Mouse (Mus musculus): ENCODE measurements around the gene Gpm6b. TPM values are rescaled to one million over a fixed set of nuclear protein-coding genes. Genes with fewer than 3 reads are reported as not detected.

Gpm6b gene
- polyA plus RNA-seq, 1 experiment from 2014 or later, result 1.8 TPM

DNA sequence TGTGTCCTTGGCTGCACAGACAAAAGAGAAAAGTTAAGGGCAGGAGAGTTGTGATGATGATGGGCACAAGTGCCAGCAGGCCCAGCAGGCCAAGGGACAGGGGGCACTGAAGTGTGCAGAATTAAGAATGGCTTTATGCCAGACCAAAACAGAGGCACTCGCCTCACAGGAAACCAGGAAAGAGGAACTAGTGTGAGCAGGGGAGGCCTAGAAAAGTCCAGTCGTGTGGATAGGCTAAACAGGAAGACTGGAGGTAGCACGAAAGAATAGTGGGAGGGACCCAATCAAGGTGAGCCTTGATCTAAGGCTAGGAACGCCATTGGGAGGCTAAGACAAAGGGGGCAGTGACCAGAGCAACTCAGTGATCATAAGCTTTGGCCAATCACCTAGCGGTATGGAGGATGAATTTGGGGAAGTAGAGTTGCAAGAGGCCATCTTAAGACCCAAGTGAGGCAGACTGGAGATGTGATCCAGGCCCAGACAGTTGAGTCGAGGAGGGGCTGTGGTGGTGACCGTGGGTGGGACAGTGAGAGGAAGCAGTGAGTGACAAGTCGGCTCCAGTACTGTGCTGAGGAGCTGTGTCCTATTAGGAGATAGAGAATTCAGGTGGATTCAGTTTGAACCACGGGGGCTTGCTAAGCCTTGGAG is 138.1 kb downstream of the Gpm6b start:
- no peak overlapping the region for H3K27ac ChIP-seq (ENCODE audit: low read depth)
- no peaks in the 10 kb centered on the region for H3K9me3 ChIP-seq (ENCODE audit: low read length)
- no peak overlapping the region for H3K9ac ChIP-seq (replicated peaks)
- TF ChIP-seq EP300 (IDR thresholded peaks at IDR 0.05; ENCODE audit: low read depth) (no peak), CTCF (IDR thresholded peaks at IDR 0.05; ENCODE audit: low read depth) (no peak)
- no peaks in the 10 kb centered on the region for H3K4me1 ChIP-seq (ENCODE audit: insufficient read depth)
- H3K27me3 ChIP-seq (ENCODE audit: insufficient read depth, low read length), result no peaks in the 10 kb centered on the region
- 55% methylated on average over 9 of the region's 9 CpGs for WGBS (ENCODE audit: insufficient replicate concordance)
- no peak for ATAC-seq
- no peak for DNase-seq
- no peak overlapping the region for H3K4me3 ChIP-seq (ENCODE audit: low read depth, low read length)
- no peak overlapping the region for H3K4me2 ChIP-seq (ENCODE audit: low read depth, low read length)
- H3K36me3 ChIP-seq (replicated peaks; ENCODE audit: insufficient read depth, low read length), result no peaks in the 10 kb centered on the region

DNA sequence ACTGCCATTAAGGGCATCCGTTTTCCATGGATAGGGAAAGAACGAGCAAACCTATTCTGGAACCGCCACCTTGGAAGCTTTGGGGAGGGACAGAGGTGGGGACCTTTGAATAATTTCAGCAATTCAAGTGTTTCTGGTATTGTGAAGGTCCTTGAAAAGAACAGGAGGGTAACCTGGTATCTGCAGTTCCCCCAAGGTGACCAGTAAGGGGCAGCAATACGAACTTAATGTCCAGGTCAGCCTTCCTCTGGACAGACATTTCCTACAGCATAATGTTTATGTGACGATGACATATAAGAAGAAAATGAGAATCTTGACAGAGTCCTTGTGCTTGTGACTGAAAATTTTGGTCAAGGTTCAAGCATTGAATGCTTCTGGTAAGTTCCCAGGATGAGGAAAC is 139.9 kb downstream of the Gpm6b start:
- 84% methylated on average over 5 of the region's 5 CpGs for WGBS (ENCODE audit: insufficient replicate concordance)
- H3K27ac ChIP-seq (ENCODE audit: low read depth), result no peak overlapping the region
- no peaks in the 10 kb centered on the region for H3K9me3 ChIP-seq (ENCODE audit: low read length)
- no peaks in the 10 kb centered on the region for H3K36me3 ChIP-seq (replicated peaks; ENCODE audit: insufficient read depth, low read length)
- DNase-seq (no peak), ATAC-seq (no peak)
- no peak overlapping the region for H3K9ac ChIP-seq (replicated peaks)
- no peak overlapping the region for H3K4me3 ChIP-seq (ENCODE audit: low read depth, low read length)
- H3K4me1 ChIP-seq (ENCODE audit: insufficient read depth), result no peaks in the 10 kb centered on the region
- no peak for TF ChIP-seq CTCF (IDR thresholded peaks at IDR 0.05; ENCODE audit: low read depth)
- TF ChIP-seq EP300 (IDR thresholded peaks at IDR 0.05; ENCODE audit: low read depth), result no peak
- H3K4me2 ChIP-seq (ENCODE audit: low read depth, low read length), result no peak overlapping the region
- H3K27me3 ChIP-seq (ENCODE audit: insufficient read depth, low read length), result no peaks in the 10 kb centered on the region

DNA sequence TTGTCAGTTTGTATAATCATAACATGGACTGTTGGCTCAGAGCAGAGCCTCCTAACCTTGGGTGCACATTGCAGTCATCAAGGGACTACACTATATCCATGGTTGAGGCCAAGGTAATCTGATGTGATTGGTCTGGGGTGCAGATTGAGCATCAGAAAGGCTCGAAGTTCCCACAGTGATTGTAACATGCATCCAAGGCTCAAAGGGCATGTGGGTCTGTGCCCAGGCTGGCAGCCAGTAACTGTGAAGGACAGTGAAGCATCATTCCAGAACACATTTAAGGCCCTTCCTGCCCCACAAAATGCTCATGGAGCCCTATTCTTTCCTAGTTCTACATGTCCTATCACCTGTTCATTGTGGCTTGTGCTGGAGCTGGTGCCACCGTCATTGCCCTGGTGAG is 144.9 kb downstream of the Gpm6b start:
- no peak for DNase-seq
- 77% methylated on average over 2 of the region's 2 CpGs for WGBS (ENCODE audit: insufficient replicate concordance)

DNA sequence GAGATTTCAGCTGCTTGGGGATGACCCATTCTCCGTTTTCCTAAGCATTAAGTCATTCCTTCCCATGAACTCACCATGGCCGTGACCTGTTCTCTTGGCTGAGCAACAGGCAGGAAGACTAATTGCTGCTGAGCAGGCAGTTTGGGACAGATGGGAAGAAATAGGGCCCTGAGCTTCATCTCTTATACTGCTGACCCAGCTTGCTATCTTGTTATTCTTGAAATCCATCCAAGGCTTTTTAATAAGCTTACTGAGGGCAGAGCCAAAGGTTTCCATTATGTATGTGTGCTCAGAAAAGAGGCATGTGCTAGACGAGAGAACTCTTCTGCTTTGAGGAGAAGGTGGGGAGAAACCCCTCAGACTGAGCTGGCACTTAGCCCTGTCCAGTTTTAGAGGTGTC is 146.2 kb downstream of the Gpm6b start:
- no peaks in the 10 kb centered on the region for H3K27me3 ChIP-seq (ENCODE audit: insufficient read depth, low read length)
- DNase-seq (no peak), ATAC-seq (no peak)
- H3K4me3 ChIP-seq (ENCODE audit: low read depth, low read length), result no peak overlapping the region
- WGBS (ENCODE audit: insufficient replicate concordance), result 79% methylated on average over 3 of the region's 3 CpGs
- no peak overlapping the region for H3K9ac ChIP-seq (replicated peaks)
- TF ChIP-seq EP300 (IDR thresholded peaks at IDR 0.05; ENCODE audit: low read depth) (no peak), CTCF (IDR thresholded peaks at IDR 0.05; ENCODE audit: low read depth) (no peak)
- no peak overlapping the region for H3K27ac ChIP-seq (ENCODE audit: low read depth)
- H3K4me1 ChIP-seq (ENCODE audit: insufficient read depth), result no peaks in the 10 kb centered on the region
- H3K9me3 ChIP-seq (ENCODE audit: low read length), result no peaks in the 10 kb centered on the region
- H3K36me3 ChIP-seq (replicated peaks; ENCODE audit: insufficient read depth, low read length), result no peaks in the 10 kb centered on the region
- no peak overlapping the region for H3K4me2 ChIP-seq (ENCODE audit: low read depth, low read length)

More for the DNA sequence above, 144.9 kb downstream of the Gpm6b start:
- no peaks in the 10 kb centered on the region for H3K27me3 ChIP-seq (ENCODE audit: insufficient read depth, low read length)
- no peak overlapping the region for H3K4me3 ChIP-seq (ENCODE audit: low read depth, low read length)
- H3K4me1 ChIP-seq (ENCODE audit: insufficient read depth), result no peaks in the 10 kb centered on the region
- H3K36me3 ChIP-seq (replicated peaks; ENCODE audit: insufficient read depth, low read length), result no peaks in the 10 kb centered on the region
- no peak overlapping the region for H3K27ac ChIP-seq (ENCODE audit: low read depth)
- no peak overlapping the region for H3K9ac ChIP-seq (replicated peaks)
- no peak for TF ChIP-seq CTCF (IDR thresholded peaks at IDR 0.05; ENCODE audit: low read depth)
- no peak for TF ChIP-seq EP300 (IDR thresholded peaks at IDR 0.05; ENCODE audit: low read depth)
- no peaks in the 10 kb centered on the region for H3K9me3 ChIP-seq (ENCODE audit: low read length)
- no peak overlapping the region for H3K4me2 ChIP-seq (ENCODE audit: low read depth, low read length)
- ATAC-seq, result no peak

DNA sequence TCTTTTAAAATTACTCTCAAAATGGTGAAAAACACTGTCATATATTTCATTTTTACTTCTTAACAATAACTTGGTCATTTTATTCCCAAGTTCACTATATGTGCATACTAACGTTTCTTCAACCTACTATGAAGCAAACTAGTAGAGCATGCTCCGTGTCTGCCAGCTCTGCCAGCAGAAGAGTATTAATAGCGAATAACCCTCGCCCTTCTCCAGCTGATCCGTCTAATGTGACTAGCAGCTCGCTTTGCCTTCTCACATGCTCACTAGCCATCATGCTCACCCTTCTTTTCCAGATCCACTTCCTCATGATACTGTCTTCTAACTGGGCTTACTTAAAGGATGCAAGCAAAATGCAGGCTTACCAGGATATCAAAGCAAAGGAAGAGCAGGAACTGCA is 147.9 kb downstream of the Gpm6b start:
- Histone ChIP-seq H3K4me2 (ENCODE audit: low read depth, low read length) (no peak overlapping the region), H3K9me3 (ENCODE audit: low read length) (no peaks in the 10 kb centered on the region), H3K4me3 (ENCODE audit: low read depth, low read length) (no peak overlapping the region), H3K9ac (replicated peaks) (no peak overlapping the region), H3K4me1 (ENCODE audit: insufficient read depth) (no peaks in the 10 kb centered on the region), H3K36me3 (replicated peaks; ENCODE audit: insufficient read depth, low read length) (no peaks in the 10 kb centered on the region), H3K27ac (ENCODE audit: low read depth) (no peak overlapping the region), H3K27me3 (ENCODE audit: insufficient read depth, low read length) (no peaks in the 10 kb centered on the region)
- WGBS (ENCODE audit: insufficient replicate concordance), result 85% methylated on average over 6 of the region's 6 CpGs
- ATAC-seq, result no peak
- DNase-seq, result no peak
- TF ChIP-seq CTCF (IDR thresholded peaks at IDR 0.05; ENCODE audit: low read depth) (no peak), EP300 (IDR thresholded peaks at IDR 0.05; ENCODE audit: low read depth) (no peak)

DNA sequence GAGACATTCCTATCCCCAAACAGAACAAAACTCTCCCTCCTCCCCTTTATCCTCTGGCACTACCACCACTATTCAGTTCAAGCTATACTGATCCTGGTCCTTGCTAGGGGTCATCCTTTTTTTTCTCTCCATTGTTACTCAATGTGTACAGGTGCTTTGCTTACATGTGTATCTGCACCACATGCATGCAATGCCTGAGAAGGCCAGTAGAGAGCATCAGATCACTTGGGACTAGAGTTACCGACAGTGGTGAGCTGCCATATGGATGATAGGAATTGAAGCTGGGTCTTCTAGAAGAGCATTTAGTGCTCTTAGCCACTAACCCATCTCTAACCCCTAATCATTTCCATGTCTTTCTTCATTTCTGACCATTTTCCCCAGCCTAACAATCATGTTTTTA is 155.0 kb downstream of the Gpm6b start:
- no peaks in the 10 kb centered on the region for H3K36me3 ChIP-seq (replicated peaks; ENCODE audit: insufficient read depth, low read length)
- no peaks in the 10 kb centered on the region for H3K9me3 ChIP-seq (ENCODE audit: low read length)
- TF ChIP-seq EP300 (IDR thresholded peaks at IDR 0.05; ENCODE audit: low read depth), result no peak
- peak; percentile 52 for TF ChIP-seq CTCF (IDR thresholded peaks at IDR 0.05; ENCODE audit: low read depth)
- no peak for DNase-seq
- H3K4me2 ChIP-seq (ENCODE audit: low read depth, low read length), result no peak overlapping the region
- H3K27me3 ChIP-seq (ENCODE audit: insufficient read depth, low read length), result no peaks in the 10 kb centered on the region
- ATAC-seq, result no peak
- WGBS (ENCODE audit: insufficient replicate concordance), result 91% methylated on average over 1 of the region's 1 CpGs
- H3K9ac ChIP-seq (replicated peaks), result no peak overlapping the region
- H3K4me3 ChIP-seq (ENCODE audit: low read depth, low read length), result no peak overlapping the region
- H3K27ac ChIP-seq (ENCODE audit: low read depth), result no peak overlapping the region
- H3K4me1 ChIP-seq (ENCODE audit: insufficient read depth), result no peaks in the 10 kb centered on the region

DNA sequence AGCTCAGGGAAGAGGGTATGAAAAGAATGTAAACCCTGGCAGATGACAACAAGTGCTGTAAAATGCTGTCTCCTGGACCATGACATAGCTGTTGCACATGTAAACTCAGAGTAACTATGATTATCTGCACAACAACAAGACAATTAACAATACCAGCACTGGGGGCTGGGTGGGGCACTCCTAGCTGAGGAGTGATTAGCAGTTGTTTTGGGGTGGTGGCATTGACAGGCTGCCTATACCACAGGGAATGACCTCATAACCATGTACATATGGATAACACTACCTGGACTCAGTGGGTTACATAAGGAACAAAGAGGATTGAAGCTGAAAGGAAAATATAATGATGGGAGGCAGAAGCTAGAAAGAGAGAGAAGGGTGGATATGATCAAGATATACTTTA is 169.2 kb downstream of the Gpm6b start:
- ATAC-seq (peak; percentile 71), DNase-seq (no peak)
- no peak overlapping the region for H3K9ac ChIP-seq (replicated peaks)
- no peak overlapping the region for H3K4me2 ChIP-seq (ENCODE audit: low read depth, low read length)
- H3K27me3 ChIP-seq (ENCODE audit: insufficient read depth, low read length), result no peaks in the 10 kb centered on the region
- no peak overlapping the region for H3K4me3 ChIP-seq (ENCODE audit: low read depth, low read length)
- H3K9me3 ChIP-seq (ENCODE audit: low read length), result no peaks in the 10 kb centered on the region
- H3K36me3 ChIP-seq (replicated peaks; ENCODE audit: insufficient read depth, low read length), result peaks cover 3% of the 10 kb centered on the region; the same call in 1 of the 2 replicates
- TF ChIP-seq EP300 (IDR thresholded peaks at IDR 0.05; ENCODE audit: low read depth), result no peak
- no peak for TF ChIP-seq CTCF (IDR thresholded peaks at IDR 0.05; ENCODE audit: low read depth)
- H3K27ac ChIP-seq (ENCODE audit: low read depth), result no peak overlapping the region
- H3K4me1 ChIP-seq (ENCODE audit: insufficient read depth), result no peaks in the 10 kb centered on the region

Measured in liver, postnatal 0 days (tissue).